Mouse (Mus musculus) embryonic facial prominence, embryonic 15.5 days (tissue): ENCODE results near the gene Auh. TPM values are rescaled to one million over a fixed set of nuclear protein-coding genes. Genes with fewer than 3 reads are reported as not detected.

Source experiments
- ATAC-seq: fragments of 200-750 bp; cut with Nextera tagmentation; 2 replicates; pipeline ENCODE4 v1.8.0; 2017; ENCODE audit warnings: low read depth, moderate TSS enrichment; ENCODE audit not compliant: insufficient number of reproducible peaks, low FRiP score, low TSS enrichment
- H3K27ac ChIP-seq: fragments of 300-500 bp; sonication (generic); replicated peaks from 2 replicates; pipeline ENCODE4 v1.5.1; 2015; ENCODE audit warnings: mild to moderate bottlenecking, inconsistent platforms
- H3K27me3 ChIP-seq: fragments of 300-500 bp; sonication (generic); 2 replicates; pipeline ENCODE4 v1.6.1; 2015; ENCODE audit warnings: inconsistent platforms
- H3K36me3 ChIP-seq: fragments of 300-500 bp; sonication (generic); 2 replicates; pipeline ENCODE4 v1.6.1; 2015; ENCODE audit warnings: mild to moderate bottlenecking, inconsistent platforms
- H3K4me1 ChIP-seq: fragments of 300-500 bp; sonication (generic); 2 replicates; pipeline ENCODE4 v1.6.1; 2015; ENCODE audit warnings: inconsistent platforms
- H3K4me2 ChIP-seq: fragments of 300-500 bp; sonication (generic); replicated peaks from 2 replicates; pipeline ENCODE4 v1.6.1; 2015; ENCODE audit warnings: mild to moderate bottlenecking, inconsistent platforms
- H3K4me3 ChIP-seq: fragments of 300-500 bp; sonication (generic); replicated peaks from 2 replicates; pipeline ENCODE4 v1.5.1; 2015; ENCODE audit warnings: mild to moderate bottlenecking, inconsistent platforms
- H3K9ac ChIP-seq: fragments of 300-500 bp; sonication (generic); 2 replicates; pipeline ENCODE4 v1.6.1; 2015; ENCODE audit warnings: inconsistent platforms
- H3K9me3 ChIP-seq: fragments of 300-500 bp; sonication (generic); replicated peaks from 2 replicates; pipeline ENCODE4 v1.6.1; 2016; ENCODE audit warnings: inconsistent platforms
- WGBS: fragments of 180-500 bp; shearing (Covaris S2); methylation state at CpG from one replicate; pipeline ENCODE4 v1.1.7; 2015; 5-methylcytosine and 5-hydroxymethylcytosine counted together
- polyA plus RNA-seq: library from polyadenylated mRNA; unstranded; fragments of >200 nt; fragmentation: Nextera tagmentation; extraction: Ambion mirVana; gene quantifications from 2 replicates; pipeline ENCODE4 v1.2.1, GENCODE M21; 2015

Auh gene
- polyA plus RNA-seq, 1 experiment from 2014 or later = 46.5 TPM

DNA sequence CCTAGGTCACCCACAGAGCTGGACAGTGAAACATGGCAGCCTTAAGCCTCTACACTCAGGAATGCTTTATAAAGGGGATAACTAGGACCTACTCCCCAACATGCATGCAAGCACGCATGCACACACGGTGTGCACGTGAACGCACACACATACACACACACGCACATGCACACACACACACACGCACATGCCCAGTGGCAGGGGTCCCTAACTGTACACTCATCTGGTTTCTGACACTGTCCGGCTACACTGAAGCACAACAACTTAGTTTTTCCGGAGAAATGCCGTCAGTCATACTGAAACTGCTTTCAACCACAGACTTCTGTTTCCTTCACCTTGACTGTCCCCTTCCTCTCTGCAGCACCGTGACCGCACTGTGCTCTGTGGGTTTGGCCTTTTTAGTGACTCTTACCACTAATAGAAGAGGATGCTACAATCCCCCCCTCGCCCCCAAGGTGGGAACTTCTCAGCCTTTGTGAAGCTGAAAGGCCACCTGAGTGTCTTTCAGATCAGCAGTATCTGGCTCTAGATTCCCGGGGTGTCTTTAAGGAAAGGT lies 136.0 kb downstream of the Auh start:
- Histone ChIP-seq H3K27me3 (no peaks in the 10 kb centered on the region), H3K9ac (no peak overlapping the region), H3K36me3 (no peaks in the 10 kb centered on the region), H3K4me3 (no peak overlapping the region), H3K4me2 (no peak overlapping the region), H3K27ac (no peak overlapping the region), H3K4me1 (no peaks in the 10 kb centered on the region), H3K9me3 (no peaks in the 10 kb centered on the region)
- WGBS = 89% methylated on average over 13 of the region's 13 CpGs
- ATAC-seq = no peak

DNA sequence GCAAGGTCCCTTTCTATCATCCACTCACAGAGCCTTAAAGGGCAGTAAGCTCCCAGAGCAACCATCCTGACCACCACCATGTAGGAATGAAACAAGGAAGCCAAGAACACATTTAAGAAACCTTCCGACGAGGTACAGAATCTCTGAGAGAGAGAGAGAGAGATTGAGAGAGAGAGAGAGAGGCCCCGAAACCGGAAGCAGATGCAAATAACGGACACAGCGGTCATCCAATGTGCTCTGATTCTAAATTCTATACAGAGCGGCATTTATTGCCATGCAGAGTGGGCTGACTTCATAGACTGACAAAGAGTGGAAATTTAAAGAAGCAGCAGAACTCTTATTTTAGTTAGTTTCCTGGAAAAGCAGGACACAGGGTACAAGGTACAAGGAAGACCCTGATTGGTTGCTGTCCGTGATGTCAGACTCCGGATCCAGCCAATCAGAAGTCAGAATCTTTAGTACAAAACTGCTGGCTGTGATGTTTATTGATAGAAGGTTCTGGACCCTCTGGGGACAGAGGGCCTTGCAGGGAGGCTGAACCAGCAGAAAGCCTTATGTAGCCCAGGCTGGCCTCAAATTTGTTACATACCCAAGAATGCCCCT lies 137.1 kb downstream of the Auh start:
- Histone ChIP-seq H3K9me3 (no peaks in the 10 kb centered on the region), H3K4me2 (no peak overlapping the region), H3K27me3 (no peaks in the 10 kb centered on the region), H3K9ac (no peak overlapping the region), H3K36me3 (no peaks in the 10 kb centered on the region), H3K27ac (no peak overlapping the region), H3K4me1 (no peaks in the 10 kb centered on the region), H3K4me3 (no peak overlapping the region)
- no peak for ATAC-seq
- WGBS = 86% methylated on average over 9 of the region's 9 CpGs

GRCm38 (mm10) chr13:52790894-52791293 lies 138.6 kb downstream of the Auh start:
- Histone ChIP-seq H3K9me3 (no peaks in the 10 kb centered on the region), H3K9ac (no peak overlapping the region), H3K27me3 (no peaks in the 10 kb centered on the region), H3K27ac (no peak overlapping the region), H3K4me3 (no peak overlapping the region), H3K36me3 (no peaks in the 10 kb centered on the region), H3K4me2 (no peak overlapping the region), H3K4me1 (no peaks in the 10 kb centered on the region)
- WGBS = 81% methylated on average over 5 of the region's 5 CpGs
- ATAC-seq = no peak

Other genes starting within 250 kb of the Auh start
- 42.2 and 43.5 TPM in 2 replicates for gene Nfil3, start 51.4 kb upstream of the Auh start, polyA plus RNA-seq